Mouse (Mus musculus): ENCODE results near the gene Dock10.

The Dock10 gene

GRCm38 (mm10) chr1:80613395-80614011, 144.8 kb downstream of the Dock10 start:
- no peak for DNase-seq (ENCODE audit: low spot score in 2 of 2)

GRCm38 (mm10) chr1:80607546-80607945, 150.8 kb downstream of the Dock10 start:
- DNase-seq (ENCODE audit: low spot score in 2 of 2), result no peak

GRCm38 (mm10) chr1:80606131-80606754, 152.1 kb downstream of the Dock10 start:
- no peak for DNase-seq (ENCODE audit: low spot score in 2 of 2)

GRCm38 (mm10) chr1:80604332-80604731, 154.0 kb downstream of the Dock10 start:
- DNase-seq (ENCODE audit: low spot score in 2 of 2), result no peak

GRCm38 (mm10) chr1:80603081-80603480, 155.2 kb downstream of the Dock10 start:
- DNase-seq (ENCODE audit: low spot score in 2 of 2), result no peak

GRCm38 (mm10) chr1:80583281-80583680, 175.0 kb downstream of the Dock10 start:
- no peak for DNase-seq (ENCODE audit: low spot score in 2 of 2)

GRCm38 (mm10) chr1:80582186-80582585, 176.1 kb downstream of the Dock10 start:
- no peak for DNase-seq (ENCODE audit: low spot score in 2 of 2)

GRCm38 (mm10) chr1:80576898-80577297, 181.4 kb downstream of the Dock10 start:
- DNase-seq (ENCODE audit: low spot score in 2 of 2), result no peak

GRCm38 (mm10) chr1:80556446-80556845, 201.9 kb downstream of the Dock10 start:
- DNase-seq (ENCODE audit: low spot score in 2 of 2), result no peak

- no peak for DNase-seq (ENCODE audit: low spot score in 2 of 2)
Observed at GRCm38 (mm10) chr1:80541522-80541921, 216.8 kb downstream of the Dock10 start.

GRCm38 (mm10) chr1:80522197-80522596, 236.1 kb downstream of the Dock10 start:
- DNase-seq (ENCODE audit: low spot score in 2 of 2), result no peak

GRCm38 (mm10) chr1:80520456-80520855, 237.9 kb downstream of the Dock10 start:
- no peak for DNase-seq (ENCODE audit: low spot score in 2 of 2)

GRCm38 (mm10) chr1:80519893-80520292, 238.4 kb downstream of the Dock10 start:
- DNase-seq (ENCODE audit: low spot score in 2 of 2), result no peak

- no peak for DNase-seq (ENCODE audit: low spot score in 2 of 2)
Observed at GRCm38 (mm10) chr1:80515836-80516235, 242.5 kb downstream of the Dock10 start.

- DNase-seq (ENCODE audit: low spot score in 2 of 2), result no peak
Observed at GRCm38 (mm10) chr1:80512210-80512948, 245.9 kb downstream of the Dock10 start.

- no peak for DNase-seq (ENCODE audit: low spot score in 2 of 2)
Observed at GRCm38 (mm10) chr1:80504757-80505156, 253.6 kb downstream of the Dock10 start.

- DNase-seq (ENCODE audit: low spot score in 2 of 2), result no peak
Observed at GRCm38 (mm10) chr1:80504081-80504480, 254.2 kb downstream of the Dock10 start.

- DNase-seq (ENCODE audit: low spot score in 2 of 2), result no peak
Observed at GRCm38 (mm10) chr1:80502456-80503165, 255.7 kb downstream of the Dock10 start.

- DNase-seq (ENCODE audit: low spot score in 2 of 2), result no peak
Observed at GRCm38 (mm10) chr1:80499264-80499663, 259.1 kb downstream of the Dock10 start.

GRCm38 (mm10) chr1:80496360-80496759, 262.0 kb downstream of the Dock10 start:
- DNase-seq (ENCODE audit: low spot score in 2 of 2), result no peak

- no peak for DNase-seq (ENCODE audit: low spot score in 2 of 2)
Observed at GRCm38 (mm10) chr1:80483419-80483818, 274.9 kb downstream of the Dock10 start.

- no peak for DNase-seq (ENCODE audit: low spot score in 2 of 2)
Observed at GRCm38 (mm10) chr1:80474942-80475341, 283.4 kb downstream of the Dock10 start.
